Mouse (Mus musculus): ENCODE measurements around the gene Ank. TPM values are rescaled to one million over a fixed set of nuclear protein-coding genes. Genes with fewer than 3 reads are reported as not detected.
"Not testable (repeated sequence)": the region's sequence is repeated elsewhere in the genome, so short reads cannot be mapped to it uniquely, and the experiment has no call there.

Ank gene
- total RNA-seq, 2 experiments from 2014 or later: 125 to 149 TPM

GRCm38 (mm10) chr15:27465391-27466005 lies 979 bp upstream of the Ank start:
- intact Hi-C loops (cut with DNase I): loop anchor here (2.0 to 5.0 kb wide), 3 partner anchors 72 to 152 kb away; no protein-coding TSS in a partner anchor
- no peak for DNase-seq

- no peak for DNase-seq
- intact Hi-C loops (cut with DNase I): loop anchor here (2.0 to 5.0 kb wide), 3 partner anchors 70 to 150 kb away; no protein-coding TSS in a partner anchor
These were observed 609 bp downstream of the Ank start for GRCm38 (mm10) chr15:27467081-27467491.

GRCm38 (mm10) chr15:27467641-27468040 lies 1.2 kb downstream of the Ank start:
- intact Hi-C loops (cut with DNase I): loop anchor here (2.0 to 5.0 kb wide), 3 partner anchors 70 to 150 kb away; no protein-coding TSS in a partner anchor
- DNase-seq: peak; percentile 38 to 50

GRCm38 (mm10) chr15:27468822-27469488 lies 2.5 kb downstream of the Ank start:
- intact Hi-C loops (cut with DNase I): loop anchor here (5.0 kb wide), 2 partner anchors 68 to 148 kb away; no protein-coding TSS in a partner anchor
- DNase-seq: no peak

GRCm38 (mm10) chr15:27470346-27470745 lies 3.9 kb downstream of the Ank start:
- intact Hi-C loops (cut with DNase I); DNase-seq: not testable (repeated sequence)

- no peak for DNase-seq
- intact Hi-C loops (cut with DNase I): no loop called here
These were observed 5.8 kb downstream of the Ank start for GRCm38 (mm10) chr15:27472315-27472714.

GRCm38 (mm10) chr15:27475988-27476387 lies 9.5 kb downstream of the Ank start:
- intact Hi-C loops (cut with DNase I): no loop called here

GRCm38 (mm10) chr15:27476671-27477070 lies 10.2 kb downstream of the Ank start:
- DNase-seq: no peak

More at GRCm38 (mm10) chr15:27475988-27476387, 9.5 kb downstream of the Ank start:
- peak in 1 of 2 experiments; percentile 54 for DNase-seq

GRCm38 (mm10) chr15:27477159-27477558 lies 10.7 kb downstream of the Ank start:
- DNase-seq: no peak
- intact Hi-C loops (cut with DNase I): no loop called here

More at GRCm38 (mm10) chr15:27476671-27477070, 10.2 kb downstream of the Ank start:
- intact Hi-C loops (cut with DNase I): no loop called here

GRCm38 (mm10) chr15:27477630-27478029 lies 11.2 kb downstream of the Ank start:
- intact Hi-C loops (cut with DNase I): no loop called here
- DNase-seq: no peak

- DNase-seq: peak in 1 of 2 experiments; percentile 47
- intact Hi-C loops (cut with DNase I): no loop called here
These were observed 14.0 kb downstream of the Ank start for GRCm38 (mm10) chr15:27480333-27481015.

- intact Hi-C loops (cut with DNase I): no loop called here
- peak in 1 of 2 experiments; percentile 27 for DNase-seq
These were observed 15.5 kb downstream of the Ank start for GRCm38 (mm10) chr15:27481956-27482355.

GRCm38 (mm10) chr15:27483183-27483582 lies 16.7 kb downstream of the Ank start:
- intact Hi-C loops (cut with DNase I): no loop called here
- DNase-seq: no peak

GRCm38 (mm10) chr15:27485567-27486278 lies 19.2 kb downstream of the Ank start:
- intact Hi-C loops (cut with DNase I): no loop called here

GRCm38 (mm10) chr15:27486279-27486618 lies 19.8 kb downstream of the Ank start:
- no peak for DNase-seq
- intact Hi-C loops (cut with DNase I): no loop called here

More at GRCm38 (mm10) chr15:27485567-27486278, 19.2 kb downstream of the Ank start:
- DNase-seq: no peak

GRCm38 (mm10) chr15:27487059-27487458 lies 20.6 kb downstream of the Ank start:
- intact Hi-C loops (cut with DNase I): no loop called here
- no peak for DNase-seq

GRCm38 (mm10) chr15:27488042-27488441 lies 21.6 kb downstream of the Ank start:
- no peak for DNase-seq
- intact Hi-C loops (cut with DNase I): no loop called here

- DNase-seq: no peak
- intact Hi-C loops (cut with DNase I): no loop called here
These were observed 24.2 kb downstream of the Ank start for GRCm38 (mm10) chr15:27490676-27491075.

GRCm38 (mm10) chr15:27491425-27492070 lies 25.1 kb downstream of the Ank start:
- intact Hi-C loops (cut with DNase I): no loop called here

GRCm38 (mm10) chr15:27492156-27492555 lies 25.7 kb downstream of the Ank start:
- intact Hi-C loops (cut with DNase I): no loop called here
- DNase-seq: no peak

More at GRCm38 (mm10) chr15:27491425-27492070, 25.1 kb downstream of the Ank start:
- no peak for DNase-seq
